Mouse (Mus musculus): ENCODE measurements around the gene Ccdc59. TPM values are rescaled to one million over a fixed set of nuclear protein-coding genes. Genes with fewer than 3 reads are reported as not detected.

The Ccdc59 gene
- polyA plus RNA-seq, 1 experiment = 4.9 TPM

DNA sequence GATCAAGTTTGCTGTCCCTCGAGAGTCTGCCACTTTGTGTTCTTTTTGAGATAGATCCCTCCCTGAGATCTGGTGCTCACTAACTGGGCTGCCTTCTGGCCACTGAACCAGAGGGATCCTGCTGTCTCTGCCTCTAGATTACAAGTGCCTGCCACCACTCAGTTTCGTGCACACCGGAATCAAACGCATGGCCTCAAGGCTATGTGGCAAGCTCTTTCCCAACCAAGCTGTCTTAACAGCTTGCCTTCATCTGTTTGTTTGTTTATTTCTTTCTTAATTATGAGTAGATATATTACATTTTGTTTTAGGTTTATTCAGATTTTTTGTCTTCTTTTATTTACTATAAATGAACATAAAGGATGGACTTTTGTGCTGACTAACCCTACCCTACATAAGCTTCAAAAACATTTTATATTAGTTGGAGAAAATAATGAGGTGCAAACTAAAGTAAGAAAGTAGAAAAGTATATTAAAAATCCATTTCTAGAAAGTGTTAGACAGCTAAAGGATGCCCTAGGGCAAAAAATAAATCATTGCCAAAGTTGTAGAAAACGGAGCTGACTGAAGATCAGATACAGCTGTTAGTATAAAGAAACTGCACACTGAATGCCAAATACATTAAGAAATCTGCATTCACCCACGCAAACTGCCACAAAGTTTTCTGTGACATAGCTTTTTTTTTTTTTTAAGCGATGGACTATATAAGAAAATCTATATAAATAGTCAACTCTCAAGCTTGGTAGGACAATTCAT is 34.4 kb upstream of the Ccdc59 start:
- no peaks in the 10 kb centered on the region for H3K27me3 ChIP-seq (replicated peaks; ENCODE audit: control insufficient read depth, insufficient read depth, low read length)
- no peak for DNase-seq
- H3K36me3 ChIP-seq (ENCODE audit: control insufficient read depth, insufficient read depth, low read length) = no peaks in the 10 kb centered on the region
- H3K4me1 ChIP-seq (ENCODE audit: control insufficient read depth, insufficient read depth, low read length) = no peaks in the 10 kb centered on the region
- TF ChIP-seq POLR2A (IDR thresholded peaks at IDR 0.05; ENCODE audit: low read depth, low read length) = no peak
- no peak for TF ChIP-seq CTCF (conservative IDR thresholded peaks at IDR 0.05; ENCODE audit: insufficient read depth, insufficient read length, low read depth, low read length)
- H3K4me3 ChIP-seq (ENCODE audit: insufficient read depth, low read depth, low read length) = no peak overlapping the region
- WGBS = 73% methylated on average over 7 of the region's 7 CpGs
- no peak overlapping the region for H3K27ac ChIP-seq (ENCODE audit: insufficient read depth, low read depth, low read length)

- H3K27me3 ChIP-seq (replicated peaks; ENCODE audit: control insufficient read depth, insufficient read depth, low read length) = no peaks in the 10 kb centered on the region
- WGBS = 69% methylated on average over 10 of the region's 10 CpGs
- no peaks in the 10 kb centered on the region for H3K4me1 ChIP-seq (ENCODE audit: control insufficient read depth, insufficient read depth, low read length)
- H3K4me3 ChIP-seq (ENCODE audit: insufficient read depth, low read depth, low read length) = no peak overlapping the region
- H3K27ac ChIP-seq (ENCODE audit: insufficient read depth, low read depth, low read length) = no peak overlapping the region
- TF ChIP-seq CTCF (conservative IDR thresholded peaks at IDR 0.05; ENCODE audit: insufficient read depth, insufficient read length, low read depth, low read length) (peak; percentile 37), POLR2A (IDR thresholded peaks at IDR 0.05; ENCODE audit: low read depth, low read length) (no peak)
- H3K36me3 ChIP-seq (ENCODE audit: control insufficient read depth, insufficient read depth, low read length) = no peaks in the 10 kb centered on the region; the same call in 1 of the 2 replicates
- DNase-seq = peak; percentile 7
Measured at GRCm38 (mm10) chr10:105834627-105835228, 6.1 kb upstream of the Ccdc59 start.

GRCm38 (mm10) chr10:105842574-105842973 is 1.7 kb downstream of the Ccdc59 start:
- TF ChIP-seq POLR2A (IDR thresholded peaks at IDR 0.05; ENCODE audit: low read depth, low read length) = no peak
- no peak for TF ChIP-seq CTCF (conservative IDR thresholded peaks at IDR 0.05; ENCODE audit: insufficient read depth, insufficient read length, low read depth, low read length)
- DNase-seq = no peak
- Histone ChIP-seq H3K4me3 (ENCODE audit: insufficient read depth, low read depth, low read length) (no peak overlapping the region), H3K36me3 (ENCODE audit: control insufficient read depth, insufficient read depth, low read length) (no peaks in the 10 kb centered on the region), H3K4me1 (ENCODE audit: control insufficient read depth, insufficient read depth, low read length) (no peaks in the 10 kb centered on the region), H3K27me3 (replicated peaks; ENCODE audit: control insufficient read depth, insufficient read depth, low read length) (no peaks in the 10 kb centered on the region), H3K27ac (ENCODE audit: insufficient read depth, low read depth, low read length) (no peak overlapping the region)
- WGBS = 80% methylated on average over 7 of the region's 7 CpGs

- Histone ChIP-seq H3K4me3 (ENCODE audit: insufficient read depth, low read depth, low read length) (no peak overlapping the region), H3K27me3 (replicated peaks; ENCODE audit: control insufficient read depth, insufficient read depth, low read length) (no peaks in the 10 kb centered on the region), H3K4me1 (ENCODE audit: control insufficient read depth, insufficient read depth, low read length) (no peaks in the 10 kb centered on the region), H3K36me3 (ENCODE audit: control insufficient read depth, insufficient read depth, low read length) (peaks cover 2% of the 10 kb centered on the region; the same call in 1 of the 2 replicates), H3K27ac (ENCODE audit: insufficient read depth, low read depth, low read length) (no peak overlapping the region)
- WGBS = 89% methylated on average over 5 of the region's 5 CpGs
- TF ChIP-seq POLR2A (IDR thresholded peaks at IDR 0.05; ENCODE audit: low read depth, low read length) (no peak), CTCF (conservative IDR thresholded peaks at IDR 0.05; ENCODE audit: insufficient read depth, insufficient read length, low read depth, low read length) (no peak)
- no peak for DNase-seq
Measured at GRCm38 (mm10) chr10:105850286-105850685, 9.4 kb downstream of the Ccdc59 start.

GRCm38 (mm10) chr10:105851136-105851535 is 10.3 kb downstream of the Ccdc59 start:
- H3K4me3 ChIP-seq (ENCODE audit: insufficient read depth, low read depth, low read length) = no peak overlapping the region
- no peak for DNase-seq
- TF ChIP-seq POLR2A (IDR thresholded peaks at IDR 0.05; ENCODE audit: low read depth, low read length) (no peak), CTCF (conservative IDR thresholded peaks at IDR 0.05; ENCODE audit: insufficient read depth, insufficient read length, low read depth, low read length) (no peak)
- 73% methylated on average over 4 of the region's 4 CpGs for WGBS
- peaks cover 2% of the 10 kb centered on the region; the same call in 1 of the 2 replicates for H3K36me3 ChIP-seq (ENCODE audit: control insufficient read depth, insufficient read depth, low read length)
- H3K27me3 ChIP-seq (replicated peaks; ENCODE audit: control insufficient read depth, insufficient read depth, low read length) = no peaks in the 10 kb centered on the region
- H3K4me1 ChIP-seq (ENCODE audit: control insufficient read depth, insufficient read depth, low read length) = no peaks in the 10 kb centered on the region
- no peak overlapping the region for H3K27ac ChIP-seq (ENCODE audit: insufficient read depth, low read depth, low read length)

GRCm38 (mm10) chr10:105867312-105867711 is 26.4 kb downstream of the Ccdc59 start:
- WGBS = 37% methylated on average over 4 of the region's 4 CpGs
- DNase-seq = no peak
- TF ChIP-seq POLR2A (IDR thresholded peaks at IDR 0.05; ENCODE audit: low read depth, low read length) (no peak), CTCF (conservative IDR thresholded peaks at IDR 0.05; ENCODE audit: insufficient read depth, insufficient read length, low read depth, low read length) (no peak)
- Histone ChIP-seq H3K4me1 (ENCODE audit: control insufficient read depth, insufficient read depth, low read length) (no peaks in the 10 kb centered on the region), H3K27ac (ENCODE audit: insufficient read depth, low read depth, low read length) (no peak overlapping the region), H3K27me3 (replicated peaks; ENCODE audit: control insufficient read depth, insufficient read depth, low read length) (no peaks in the 10 kb centered on the region), H3K36me3 (ENCODE audit: control insufficient read depth, insufficient read depth, low read length) (no peaks in the 10 kb centered on the region), H3K4me3 (ENCODE audit: insufficient read depth, low read depth, low read length) (no peak overlapping the region)

Other genes with a start within 250 kb of the Ccdc59 start
- 2.7 and 3.5 TPM in 2 replicates for gene Mettl25, start 313 bp downstream of the Ccdc59 start, polyA plus RNA-seq (2012; rRNA removed)

Data from kidney, adult 2 months (tissue).